Mouse (Mus musculus) intestine, embryonic 14.5 days (tissue): ENCODE results near the gene Cped1. TPM values are rescaled to one million over a fixed set of nuclear protein-coding genes. Genes with fewer than 3 reads are reported as not detected.

Source experiments
- ATAC-seq: fragments of 200-750 bp; cut with Nextera tagmentation; replicated peaks from 2 replicates; pipeline ENCODE4 v1.8.0; 2017; ENCODE audit warnings: low read depth, moderate number of reproducible peaks, moderate TSS enrichment, moderate library complexity; ENCODE audit not compliant: low FRiP score, low TSS enrichment
- DNase-seq: peaks from one replicate; pipeline ENCODE4 v3.0.0-alpha.2; 2018; ENCODE audit warnings: low spot score
- H3K27ac ChIP-seq: fragments of 300-500 bp; sonication (generic); 2 replicates; pipeline ENCODE4 v1.5.1; 2014; ENCODE audit warnings: low read depth, mild to moderate bottlenecking, control low read depth
- H3K27me3 ChIP-seq: fragments of 300-500 bp; sonication (generic); replicated peaks from 2 replicates; pipeline ENCODE4 v1.6.1; 2014; ENCODE audit warnings: low read length, control low read depth; ENCODE audit not compliant: control insufficient read depth, insufficient read depth
- H3K36me3 ChIP-seq: fragments of 300-500 bp; sonication (generic); 2 replicates; pipeline ENCODE4 v1.6.1; 2014; ENCODE audit warnings: low read length, control low read depth; ENCODE audit not compliant: control insufficient read depth, insufficient read depth
- H3K4me1 ChIP-seq: fragments of 300-500 bp; sonication (generic); replicated peaks from 2 replicates; pipeline ENCODE4 v1.6.1; 2014; ENCODE audit warnings: low read length, control low read depth, mixed read lengths; ENCODE audit not compliant: control insufficient read depth, insufficient read depth
- H3K4me2 ChIP-seq: fragments of 300-500 bp; sonication (generic); 2 replicates; pipeline ENCODE4 v1.6.1; 2014; ENCODE audit warnings: low read length
- H3K4me3 ChIP-seq: fragments of 300-500 bp; sonication (generic); 2 replicates; pipeline ENCODE4 v1.5.1; 2014; ENCODE audit warnings: low read depth, low read length, control low read depth, mixed read lengths
- H3K9ac ChIP-seq: fragments of 300-500 bp; sonication (generic); 2 replicates; pipeline ENCODE4 v1.6.1; 2014; ENCODE audit warnings: mild to moderate bottlenecking, low read length
- H3K9me3 ChIP-seq: fragments of 300-500 bp; sonication (generic); 2 replicates; pipeline ENCODE4 v1.6.1; 2016; ENCODE audit warnings: low read length, control low read depth; ENCODE audit not compliant: control insufficient read depth
- WGBS: fragments of 180-500 bp; shearing (Covaris S2); extraction: QIAGEN DNeasy Blood & Tissue Kit; methylation state at CpG from one replicate; pipeline ENCODE4 v1.1.7; 2014; 5-methylcytosine and 5-hydroxymethylcytosine counted together
- polyA plus RNA-seq: library from polyadenylated mRNA; unstranded; fragments of >200 nt; fragmentation: Nextera tagmentation; extraction: Ambion mirVana; gene quantifications from 2 replicates; pipeline ENCODE4 v1.2.1, GENCODE M21; 2014

The Cped1 gene
- polyA plus RNA-seq, 1 experiment from 2014 or later = 35.5 TPM

DNA sequence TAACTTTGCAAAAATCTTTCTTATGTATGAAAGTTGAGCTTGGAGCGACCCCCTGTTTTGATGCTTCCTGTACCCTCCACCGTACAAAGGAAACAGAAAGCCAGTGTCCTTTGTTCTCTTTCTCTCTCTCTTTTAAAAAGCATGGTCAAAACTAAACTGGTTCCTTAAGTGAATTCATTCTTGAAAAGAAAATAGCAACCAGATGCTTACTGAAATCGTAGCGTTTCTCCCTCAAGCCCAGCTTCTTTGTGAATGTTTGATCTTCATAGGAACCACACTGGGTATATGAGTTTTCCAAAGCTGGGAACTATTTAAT is 40.6 kb downstream of the Cped1 start:
- peak overlapping the region; percentile 51 for H3K4me2 ChIP-seq
- no peak for ATAC-seq
- H3K27me3 ChIP-seq = no peaks in the 10 kb centered on the region
- 35% methylated on average over 4 of the region's 4 CpGs for whole genome bisulfite sequencing
- peak overlapping the region; percentile 8; the same call in 1 of the 2 replicates for H3K4me3 ChIP-seq
- H3K27ac ChIP-seq = peak overlapping the region; percentile 16; the same call in 1 of the 2 replicates
- peaks cover 14% of the 10 kb centered on the region for H3K4me1 ChIP-seq
- no peaks in the 10 kb centered on the region for H3K9me3 ChIP-seq
- H3K36me3 ChIP-seq = no peaks in the 10 kb centered on the region
- H3K9ac ChIP-seq = 0 out of 2 replicates have a peak overlapping the region, but pooled peaks have one; percentile 35
- no peak for DNase-seq

DNA sequence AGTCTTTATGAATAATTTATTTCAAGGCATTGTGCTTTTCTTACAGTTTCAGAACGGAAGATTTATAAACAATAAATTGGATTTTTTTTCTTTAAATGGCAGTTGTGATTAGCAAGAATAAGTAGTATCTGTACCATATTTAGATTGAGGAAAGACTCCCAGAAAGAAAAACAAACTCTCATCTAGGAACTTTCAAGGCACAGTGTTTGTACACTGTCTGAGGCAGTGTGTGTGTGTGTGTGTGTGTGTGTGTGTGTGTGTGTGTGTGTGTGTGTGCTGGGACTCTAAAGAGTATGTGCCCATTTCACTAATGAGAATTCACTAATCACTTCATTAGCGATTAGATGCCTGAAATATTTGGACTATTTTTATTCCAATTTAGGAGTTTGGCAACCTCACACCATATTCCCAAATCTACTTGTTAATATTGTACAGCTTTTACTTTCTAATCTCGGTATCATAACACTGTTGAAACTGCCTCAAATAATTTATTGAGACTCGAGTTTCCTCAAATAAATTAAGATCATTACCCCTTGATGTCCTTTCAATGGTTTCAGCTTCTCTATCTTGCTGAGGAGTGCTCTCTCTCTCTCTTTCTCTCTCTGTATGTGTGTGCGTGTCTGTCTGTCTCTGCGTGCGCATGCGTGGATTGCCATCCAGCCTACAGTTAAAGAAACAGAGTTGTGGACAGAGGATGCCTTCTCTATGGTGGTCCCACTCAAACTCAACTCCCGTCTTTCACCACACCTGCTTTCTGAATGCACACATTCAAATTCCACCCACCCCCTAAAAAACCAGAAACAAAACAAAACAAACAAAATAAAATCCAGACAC is 41.3 kb downstream of the Cped1 start:
- no peak overlapping the region for H3K4me2 ChIP-seq
- peaks cover 14% of the 10 kb centered on the region for H3K4me1 ChIP-seq
- H3K9me3 ChIP-seq = no peaks in the 10 kb centered on the region
- no peak overlapping the region for H3K9ac ChIP-seq
- no peak overlapping the region for H3K27ac ChIP-seq
- no peak overlapping the region for H3K4me3 ChIP-seq
- no peak for ATAC-seq
- peak; percentile 15 for DNase-seq
- no peaks in the 10 kb centered on the region for H3K27me3 ChIP-seq
- WGBS = 83% methylated on average over 9 of the region's 9 CpGs
- H3K36me3 ChIP-seq = no peaks in the 10 kb centered on the region

DNA sequence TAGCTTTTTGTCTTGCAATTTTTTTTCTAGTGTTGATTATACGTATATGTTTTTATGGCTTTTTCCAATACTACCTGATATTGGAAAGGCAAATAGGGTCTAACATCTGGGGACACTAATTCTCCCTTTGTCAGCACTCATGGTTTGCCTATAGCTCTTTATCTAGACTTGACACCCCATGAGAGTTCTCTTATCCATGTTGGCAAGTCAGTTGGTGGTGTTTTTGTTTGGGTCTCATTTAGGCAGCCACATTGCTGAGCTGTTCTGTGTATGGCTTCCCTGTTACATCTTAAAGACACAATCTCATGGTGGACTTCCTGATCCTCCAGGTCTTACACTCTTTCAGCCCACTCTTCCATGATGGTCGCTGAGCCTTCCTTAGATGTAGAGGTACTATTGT is 42.1 kb downstream of the Cped1 start:
- 92% methylated on average over 2 of the region's 2 CpGs for WGBS
- Histone ChIP-seq H3K4me1 (peaks cover 14% of the 10 kb centered on the region), H3K27ac (no peak overlapping the region)

DNA sequence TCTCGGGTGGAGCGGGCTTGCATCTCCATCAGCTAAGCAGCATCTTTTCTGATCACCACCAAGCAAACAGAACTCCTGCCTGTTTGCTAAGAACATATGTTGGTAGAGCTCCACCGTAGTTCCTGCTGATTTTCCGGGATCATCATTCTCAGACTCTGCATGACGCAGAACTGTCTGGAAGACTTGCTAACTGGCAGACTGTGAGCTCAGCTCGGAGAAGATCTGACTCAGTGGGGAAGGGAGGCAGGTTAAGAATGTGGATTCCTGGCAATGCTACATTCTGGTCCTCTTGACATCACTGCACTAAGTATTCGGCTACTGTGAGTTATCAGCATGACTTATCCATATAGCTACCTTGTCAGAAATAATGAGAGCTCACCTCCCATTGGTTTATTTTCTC is 44.7 kb downstream of the Cped1 start:
- H3K27ac ChIP-seq = no peak overlapping the region
- peaks cover 10% of the 10 kb centered on the region for H3K4me1 ChIP-seq
- H3K9me3 ChIP-seq = no peaks in the 10 kb centered on the region
- H3K36me3 ChIP-seq = no peaks in the 10 kb centered on the region
- no peak overlapping the region for H3K4me3 ChIP-seq
- 80% methylated on average over 7 of the region's 7 CpGs for WGBS
- no peak overlapping the region for H3K9ac ChIP-seq
- no peak overlapping the region for H3K4me2 ChIP-seq
- ATAC-seq = no peak
- no peak for DNase-seq
- H3K27me3 ChIP-seq = no peaks in the 10 kb centered on the region

More for the DNA sequence above, 42.1 kb downstream of the Cped1 start:
- DNase-seq (peak; percentile 20), ATAC-seq (no peak)
- no peaks in the 10 kb centered on the region for H3K9me3 ChIP-seq
- no peak overlapping the region for H3K4me2 ChIP-seq
- no peak overlapping the region for H3K9ac ChIP-seq
- H3K36me3 ChIP-seq = no peaks in the 10 kb centered on the region
- H3K4me3 ChIP-seq = no peak overlapping the region
- H3K27me3 ChIP-seq = no peaks in the 10 kb centered on the region

DNA sequence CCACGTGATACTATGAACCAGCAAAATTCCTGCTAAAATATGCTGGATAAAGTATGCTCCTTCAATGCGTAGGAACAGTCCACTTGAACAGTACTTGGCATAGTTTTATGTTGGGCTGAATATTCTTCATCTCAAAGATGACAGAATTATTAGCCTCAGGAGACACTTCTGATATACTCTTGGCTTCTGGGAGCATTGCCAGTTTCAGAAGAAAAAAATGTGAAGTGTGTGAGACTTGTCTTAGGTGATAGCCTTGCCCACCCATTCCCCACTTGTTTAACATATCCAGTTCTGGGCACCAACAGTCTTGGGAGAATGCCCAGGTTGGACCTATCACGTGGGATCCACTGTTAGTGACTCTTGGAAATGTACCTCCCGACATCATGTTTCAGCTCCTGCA is 47.5 kb downstream of the Cped1 start:
- H3K4me2 ChIP-seq = no peak overlapping the region
- H3K9ac ChIP-seq = no peak overlapping the region
- H3K4me3 ChIP-seq = no peak overlapping the region
- DNase-seq (peak; percentile 48), ATAC-seq (no peak)
- no peak overlapping the region for H3K27ac ChIP-seq
- H3K9me3 ChIP-seq = no peaks in the 10 kb centered on the region
- WGBS = 65% methylated on average over 4 of the region's 4 CpGs
- H3K4me1 ChIP-seq = no peaks in the 10 kb centered on the region
- H3K27me3 ChIP-seq = no peaks in the 10 kb centered on the region
- no peaks in the 10 kb centered on the region for H3K36me3 ChIP-seq

DNA sequence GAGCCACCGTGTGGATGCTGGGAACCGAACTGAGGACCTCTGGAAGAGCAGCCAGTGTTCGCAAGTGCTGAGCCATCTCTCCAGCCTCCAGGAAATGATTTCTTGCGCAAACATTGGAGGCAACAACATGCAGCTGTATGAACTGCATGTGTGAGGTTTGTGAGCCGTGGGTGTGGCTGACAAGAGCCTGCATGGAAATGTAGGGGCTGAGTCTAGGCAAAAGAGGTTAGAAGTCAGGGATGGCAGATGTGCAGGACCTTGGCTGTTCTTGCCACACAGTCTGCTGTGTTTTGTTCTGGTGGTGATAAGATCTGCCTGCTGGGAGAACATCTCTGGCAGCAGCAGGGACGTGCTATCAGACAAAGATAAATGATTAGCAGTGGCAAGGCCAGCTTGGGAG is 49.7 kb downstream of the Cped1 start:
- Histone ChIP-seq H3K4me2 (no peak overlapping the region), H3K27me3 (no peaks in the 10 kb centered on the region), H3K4me3 (no peak overlapping the region), H3K4me1 (no peaks in the 10 kb centered on the region), H3K36me3 (no peaks in the 10 kb centered on the region), H3K27ac (no peak overlapping the region), H3K9me3 (no peaks in the 10 kb centered on the region), H3K9ac (no peak overlapping the region)
- DNase-seq (peak; percentile 48), ATAC-seq (no peak)
- WGBS = 62% methylated on average over 6 of the region's 6 CpGs

DNA sequence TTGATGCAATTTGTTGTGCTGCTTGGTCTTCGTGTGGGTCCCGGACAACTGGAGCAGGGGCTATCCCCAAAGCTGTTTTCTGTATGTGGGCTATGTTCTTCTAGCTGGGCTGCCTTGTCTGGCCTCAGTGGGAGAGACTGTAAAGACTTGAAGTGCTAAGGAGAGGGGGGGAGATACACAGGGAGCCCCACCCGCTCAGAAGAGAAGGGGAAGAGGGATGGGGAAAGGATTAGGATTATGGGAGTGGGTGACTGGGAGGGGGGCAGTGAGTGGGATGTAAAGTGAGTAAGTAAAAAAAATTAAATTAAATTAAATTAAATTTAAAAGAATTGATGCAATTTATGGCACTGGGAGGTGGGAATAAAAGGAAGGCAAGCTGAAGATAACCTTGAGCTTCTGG is 50.2 kb downstream of the Cped1 start:
- Histone ChIP-seq H3K9me3 (no peaks in the 10 kb centered on the region), H3K4me1 (no peaks in the 10 kb centered on the region), H3K4me2 (no peak overlapping the region), H3K36me3 (no peaks in the 10 kb centered on the region), H3K9ac (no peak overlapping the region), H3K27me3 (no peaks in the 10 kb centered on the region), H3K27ac (no peak overlapping the region), H3K4me3 (no peak overlapping the region)
- ATAC-seq (no peak), DNase-seq (no peak)
- 83% methylated on average over 3 of the region's 3 CpGs for WGBS

DNA sequence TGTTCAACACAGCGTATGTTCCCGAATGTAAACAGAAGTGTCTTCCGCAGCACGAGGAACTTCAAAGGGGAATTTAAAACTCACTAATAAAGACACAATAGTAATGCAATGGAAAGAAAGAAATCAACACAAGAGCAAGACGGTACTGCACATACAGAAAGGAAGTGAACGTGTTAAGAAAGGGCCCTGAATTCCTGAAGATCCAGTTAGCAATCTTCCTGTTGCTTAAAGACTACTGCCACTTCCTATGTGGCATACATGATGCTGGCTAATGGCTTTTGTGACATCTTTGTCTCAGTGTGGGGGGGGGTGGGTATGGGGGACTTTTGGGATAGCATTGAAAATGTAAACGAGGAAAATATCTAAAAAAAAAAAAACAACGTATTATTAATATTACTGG is 50.7 kb downstream of the Cped1 start:
- Histone ChIP-seq H3K27ac (no peak overlapping the region), H3K27me3 (no peaks in the 10 kb centered on the region), H3K9ac (no peak overlapping the region), H3K4me3 (no peak overlapping the region), H3K36me3 (no peaks in the 10 kb centered on the region), H3K4me2 (no peak overlapping the region), H3K4me1 (no peaks in the 10 kb centered on the region), H3K9me3 (no peaks in the 10 kb centered on the region)
- WGBS = 80% methylated on average over 8 of the region's 8 CpGs
- ATAC-seq (no peak), DNase-seq (no peak)

DNA sequence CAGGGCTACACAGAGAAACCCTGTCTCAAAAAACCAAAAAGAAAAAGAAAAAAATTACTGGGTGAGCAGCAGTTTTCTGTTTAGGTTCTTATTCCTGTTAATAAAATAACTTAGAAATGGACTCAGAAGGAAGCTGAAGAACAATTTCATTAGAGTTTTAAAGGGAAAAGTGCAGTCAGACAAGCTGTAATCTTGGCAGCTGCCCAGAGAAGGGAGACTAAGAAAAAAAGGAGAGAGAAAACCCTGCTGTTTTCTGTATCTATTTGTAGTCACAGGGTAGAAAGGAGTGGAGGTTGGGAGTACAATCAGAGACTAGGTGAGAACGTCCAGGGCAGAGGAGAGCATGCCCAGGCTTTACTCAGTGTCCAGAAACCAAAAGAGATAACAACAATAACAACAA is 51.2 kb downstream of the Cped1 start:
- no peak overlapping the region for H3K4me2 ChIP-seq
- WGBS = 35% methylated on average over 1 of the region's 1 CpGs
- no peaks in the 10 kb centered on the region for H3K4me1 ChIP-seq
- H3K27ac ChIP-seq = no peak overlapping the region
- no peak overlapping the region for H3K4me3 ChIP-seq
- ATAC-seq (no peak), DNase-seq (peak; percentile 37)
- no peaks in the 10 kb centered on the region for H3K36me3 ChIP-seq
- no peak overlapping the region for H3K9ac ChIP-seq
- no peaks in the 10 kb centered on the region for H3K9me3 ChIP-seq
- H3K27me3 ChIP-seq = no peaks in the 10 kb centered on the region
